Mouse (Mus musculus) MEL (cell line): ENCODE measurements around the gene Chat.

Source experiments
- BHLHE40 ChIP-seq: IDR thresholded peaks from 2 replicates; pipeline ENCODE4 v1.6.1; 2012; ENCODE audit warnings: low read depth, mild to moderate bottlenecking, inconsistent platforms, low read length, improper control_type of control experiment, borderline replicate concordance
- EP300 ChIP-seq, 2 experiments: IDR thresholded peaks; 2 replicates each; pipeline ENCODE4 v1.6.1; 2011; ENCODE audit warnings: improper control_type of control experiment in 2 of 2, low read length in 2 of 2, low read depth in 1 of 2, mild to moderate bottlenecking in 1 of 2
- HCFC1 ChIP-seq: IDR thresholded peaks from 2 replicates; pipeline ENCODE4 v1.6.1; 2012; ENCODE audit warnings: low read depth, mild to moderate bottlenecking, inconsistent platforms, low read length, improper control_type of control experiment, moderate library complexity

- TF ChIP-seq EP300 (IDR thresholded peaks at IDR 0.05; ENCODE audit: low read depth in 1 of 2, low read length in 2 of 2): no peak
- TF ChIP-seq HCFC1: no peak
- no peak for TF ChIP-seq BHLHE40
These were observed 86.2 kb downstream of the Chat start for GRCm38 (mm10) chr14:32379395-32380098.
